Mouse (Mus musculus): ENCODE data around the gene C8b.

The C8b gene

GRCm38 (mm10) chr4:104813617-104814016 lies 47.5 kb downstream of the C8b start:
- no peak for DNase-seq

- DNase-seq: no peak
Measured at GRCm38 (mm10) chr4:104816519-104817232, 50.6 kb downstream of the C8b start.

- DNase-seq: no peak
Measured at GRCm38 (mm10) chr4:104817509-104817908, 51.4 kb downstream of the C8b start.

DNA sequence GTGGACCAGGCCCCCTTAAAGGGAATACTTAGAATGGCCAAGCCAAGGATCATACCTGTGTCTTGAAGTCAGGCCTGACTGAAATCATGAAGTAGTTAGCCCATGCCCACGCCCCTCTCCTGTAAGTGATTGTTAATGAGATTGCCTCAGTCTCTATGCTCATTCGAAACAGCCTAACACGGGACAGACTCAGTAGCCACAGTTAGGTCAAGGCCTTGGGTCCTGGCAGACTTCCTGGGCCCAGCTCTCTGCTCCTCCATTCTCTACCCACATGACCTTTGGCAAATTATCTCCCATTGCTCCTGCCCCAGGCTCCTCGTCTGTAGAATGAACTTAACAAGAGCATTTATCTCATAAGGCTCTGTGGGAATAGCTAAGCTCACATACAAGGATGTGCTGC lies 52.9 kb downstream of the C8b start:
- DNase-seq: no peak

GRCm38 (mm10) chr4:104819891-104820290 lies 53.8 kb downstream of the C8b start:
- DNase-seq: no peak

DNA sequence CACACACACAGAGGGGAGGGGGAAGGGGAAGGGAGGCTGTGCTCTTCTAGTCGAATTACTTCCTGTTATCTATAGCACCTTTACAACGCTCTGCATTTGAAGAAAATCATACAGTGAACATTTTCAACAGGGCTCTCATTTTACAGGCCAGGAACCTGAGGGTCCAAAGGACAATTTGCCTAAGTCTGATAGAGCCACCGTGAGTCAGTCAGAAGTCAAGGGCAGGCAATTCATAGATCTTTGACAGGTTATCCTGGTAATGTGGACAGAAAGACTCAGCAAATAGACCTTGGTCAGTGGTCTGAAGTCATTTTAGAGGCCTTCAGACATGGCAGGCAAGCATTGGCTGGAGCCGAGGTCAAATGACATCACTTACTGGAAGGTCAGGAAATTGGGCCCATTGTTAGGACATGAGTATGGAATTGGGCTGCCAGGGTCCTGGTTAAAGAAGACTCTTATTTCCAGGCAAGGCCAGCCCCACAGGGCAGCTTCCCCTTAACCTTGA lies 57.5 kb downstream of the C8b start:
- DNase-seq: no peak

DNA sequence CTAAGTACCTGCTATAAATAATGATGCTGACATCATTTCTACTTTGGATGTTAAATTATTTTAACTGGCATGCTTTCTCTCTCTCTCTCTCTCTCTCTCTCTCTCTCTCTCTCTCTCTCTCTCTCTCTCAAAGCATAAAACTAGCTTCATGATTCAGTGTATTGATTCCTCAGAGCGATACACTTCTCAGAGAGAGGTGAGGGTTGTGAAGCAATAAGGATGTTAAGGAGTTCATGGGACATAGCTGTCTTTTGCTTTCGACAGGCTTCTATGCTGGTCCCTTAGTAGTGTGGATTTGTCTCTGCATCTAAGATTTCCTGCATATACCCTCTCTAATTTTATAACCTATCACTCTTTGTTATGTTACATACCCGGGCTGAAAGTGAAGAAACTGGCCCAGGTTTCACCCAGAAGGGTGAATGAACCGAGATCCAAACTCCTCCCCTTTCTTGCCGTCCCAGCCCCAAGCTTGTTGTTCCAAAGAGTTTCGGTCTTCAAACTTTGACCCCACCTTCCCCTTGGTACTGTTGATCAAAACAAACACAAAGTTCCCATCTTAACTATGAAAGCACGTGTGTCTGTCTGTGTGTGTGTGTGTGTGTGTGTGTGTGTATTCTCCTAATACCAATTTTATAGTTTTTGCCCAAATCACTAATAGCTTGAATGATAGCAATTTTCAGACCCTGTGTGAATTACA lies 58.4 kb downstream of the C8b start:
- no peak for DNase-seq

- DNase-seq: peak; percentile 56
Measured at GRCm38 (mm10) chr4:104828939-104829338, 62.8 kb downstream of the C8b start.

DNA sequence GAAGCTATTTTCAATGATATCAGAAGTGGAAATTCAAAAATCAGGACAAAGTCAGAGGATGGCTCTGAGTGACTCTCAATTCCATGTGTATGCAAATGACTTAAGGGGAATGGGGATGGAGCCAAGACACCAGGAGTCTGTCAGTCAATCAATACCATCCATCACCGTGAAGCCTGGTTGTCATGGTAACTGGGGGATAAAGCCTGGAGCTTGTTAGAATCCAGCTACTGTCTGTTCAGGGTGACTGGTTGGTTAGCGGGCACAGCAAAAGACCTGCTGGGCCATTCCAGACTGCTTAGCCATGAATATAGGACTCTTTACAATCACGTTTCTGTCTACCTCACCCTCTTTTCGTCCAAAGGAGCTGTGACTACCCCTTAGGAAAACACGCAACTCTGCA lies 69.0 kb downstream of the C8b start:
- no peak for DNase-seq

- DNase-seq: no peak
Measured at GRCm38 (mm10) chr4:104838342-104838741, 72.2 kb downstream of the C8b start.

- DNase-seq: no peak
Measured at GRCm38 (mm10) chr4:104842204-104842603, 76.1 kb downstream of the C8b start.

DNA sequence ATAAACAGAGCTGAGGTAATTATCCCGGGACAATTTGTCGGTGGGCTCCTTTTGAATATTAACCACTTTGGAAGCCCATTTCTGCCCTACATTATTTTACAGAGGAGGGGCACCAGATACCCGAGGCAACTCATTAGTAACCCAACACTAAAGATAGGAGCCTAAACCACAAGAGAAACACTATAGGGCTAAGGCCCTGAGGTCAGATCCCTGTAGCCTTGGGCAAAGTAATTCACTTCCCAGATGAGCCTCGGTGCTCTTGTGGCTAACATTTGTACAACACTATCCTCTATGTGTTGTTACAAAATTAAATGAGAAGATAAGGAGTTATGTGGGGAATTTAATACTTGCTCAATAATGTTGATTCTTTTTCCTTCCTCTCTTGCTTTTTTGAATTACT lies 77.4 kb downstream of the C8b start:
- no peak for DNase-seq

Data from right cerebral cortex, postnatal 14 days (tissue).